Mouse (Mus musculus) spleen, embryonic (tissue): Measurements from ENCODE around the gene Optn.

Source experiments
- CTCF ChIA-PET: fragments of 350-600 bp; sonication (Branson Sonifier 250); formaldehyde crosslinking; loops from one replicate; lab custom pipeline; 2022; lab: Charles Lee

Gene Optn

DNA sequence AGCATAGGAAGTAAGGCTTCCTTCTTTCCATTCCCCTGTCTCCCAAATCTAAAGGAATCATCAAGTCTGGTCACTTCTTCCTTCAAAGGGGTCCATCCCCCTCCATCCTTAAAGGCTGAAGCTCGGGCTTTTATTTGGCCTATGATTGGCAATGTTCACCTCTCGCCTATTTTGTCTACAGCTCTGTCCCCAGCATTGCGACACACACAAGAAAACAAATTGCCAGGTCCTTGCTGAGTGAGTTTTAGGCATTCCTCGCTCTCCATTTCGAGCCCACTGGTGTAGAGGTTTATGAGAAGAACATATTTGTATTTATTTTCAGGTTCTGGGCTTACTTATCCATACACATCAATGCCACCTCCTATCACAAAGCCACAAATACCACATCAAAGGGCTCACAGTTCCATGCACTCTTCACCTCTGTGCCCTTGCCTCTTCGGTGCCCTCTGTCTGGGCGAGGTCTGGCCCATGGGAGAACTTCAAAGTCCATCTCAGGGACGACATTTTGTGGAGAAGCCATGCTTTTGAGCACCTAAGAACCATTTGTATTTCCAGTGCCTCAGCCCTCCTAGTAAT lies 2.6 kb downstream of the Optn start:
- CTCF ChIA-PET, result no interaction called here

DNA sequence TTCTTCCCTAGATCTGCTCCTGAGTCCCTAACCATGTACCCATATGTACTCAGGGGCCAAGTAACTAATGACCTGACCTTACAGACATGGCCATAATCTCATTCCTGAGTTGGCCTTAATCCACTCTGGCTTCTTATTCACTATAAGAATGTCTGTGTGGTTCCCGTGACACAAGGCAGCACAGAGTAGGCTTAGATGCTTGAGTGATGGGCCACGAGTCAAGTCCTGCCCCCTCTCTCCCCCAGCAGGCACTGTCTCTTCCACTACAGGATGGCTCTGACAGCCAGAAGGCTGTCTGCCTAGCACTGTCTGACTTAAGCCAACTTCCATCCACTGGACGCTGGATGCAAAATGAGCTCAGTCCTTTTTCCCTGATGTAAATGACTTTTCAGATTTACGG lies 3.9 kb downstream of the Optn start:
- CTCF ChIA-PET, result no interaction called here

DNA sequence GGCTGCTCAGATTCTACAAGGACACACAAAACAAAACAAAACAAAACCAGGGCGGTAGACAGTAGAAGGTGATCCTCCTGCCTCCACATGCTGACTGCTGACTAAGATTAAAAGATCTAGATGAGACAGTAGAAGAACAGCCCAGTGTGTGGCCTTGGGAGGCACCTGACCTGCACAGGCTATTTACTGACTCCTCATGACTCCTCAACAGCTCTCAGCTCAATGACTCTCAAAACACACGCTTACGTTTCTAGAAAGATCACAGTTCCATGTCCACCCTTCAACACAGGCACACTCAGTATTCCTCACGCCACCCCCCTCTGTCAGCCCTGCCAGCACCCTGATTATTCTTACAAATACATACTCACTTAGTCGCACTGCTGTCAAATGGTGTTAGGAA lies 5.4 kb downstream of the Optn start:
- CTCF ChIA-PET, result no interaction called here

DNA sequence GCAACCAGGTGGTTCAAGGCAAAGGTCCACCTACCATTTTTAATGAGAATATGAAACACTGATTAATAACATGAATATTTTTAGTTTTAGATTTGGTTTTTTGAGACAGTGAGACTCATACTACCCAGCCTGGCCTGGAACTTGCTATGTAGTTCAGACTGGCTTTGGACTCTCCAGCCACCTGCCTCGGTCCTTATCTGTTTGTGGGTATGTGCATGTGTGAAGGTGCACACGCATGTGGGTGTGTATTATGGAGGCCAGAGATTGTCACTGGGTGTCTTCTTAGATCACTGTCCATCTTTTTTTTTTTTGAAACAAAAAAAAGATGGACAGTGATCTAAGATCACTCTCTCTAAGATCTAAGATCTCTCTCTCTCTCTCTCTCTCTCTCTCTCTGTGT lies 13.3 kb downstream of the Optn start:
- CTCF ChIA-PET, result no interaction called here

DNA sequence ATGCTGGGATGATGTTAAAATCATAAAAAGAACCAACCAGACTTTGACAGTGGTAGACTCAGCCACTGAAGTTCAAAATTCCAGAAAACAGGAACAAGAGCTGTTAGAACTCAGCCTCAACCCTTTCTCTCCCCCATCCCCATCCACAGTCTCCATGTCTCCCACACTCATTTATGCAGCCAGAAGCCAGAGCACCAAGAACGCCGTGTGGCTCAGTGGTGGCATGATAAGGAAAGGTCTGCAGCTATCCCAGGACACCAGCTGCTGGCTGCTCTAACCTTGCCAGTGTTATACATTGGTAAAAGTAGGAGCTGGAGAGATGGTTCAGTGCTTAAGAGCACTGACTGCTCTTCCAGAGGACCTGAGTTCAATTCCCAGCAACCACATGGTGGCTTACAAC lies 16.8 kb downstream of the Optn start:
- CTCF ChIA-PET, result interaction anchor here (0.5 kb wide), 2 partner anchors 33 to 35 kb away, joined by 3 to 13 read pairs; no protein-coding TSS in a partner anchor

DNA sequence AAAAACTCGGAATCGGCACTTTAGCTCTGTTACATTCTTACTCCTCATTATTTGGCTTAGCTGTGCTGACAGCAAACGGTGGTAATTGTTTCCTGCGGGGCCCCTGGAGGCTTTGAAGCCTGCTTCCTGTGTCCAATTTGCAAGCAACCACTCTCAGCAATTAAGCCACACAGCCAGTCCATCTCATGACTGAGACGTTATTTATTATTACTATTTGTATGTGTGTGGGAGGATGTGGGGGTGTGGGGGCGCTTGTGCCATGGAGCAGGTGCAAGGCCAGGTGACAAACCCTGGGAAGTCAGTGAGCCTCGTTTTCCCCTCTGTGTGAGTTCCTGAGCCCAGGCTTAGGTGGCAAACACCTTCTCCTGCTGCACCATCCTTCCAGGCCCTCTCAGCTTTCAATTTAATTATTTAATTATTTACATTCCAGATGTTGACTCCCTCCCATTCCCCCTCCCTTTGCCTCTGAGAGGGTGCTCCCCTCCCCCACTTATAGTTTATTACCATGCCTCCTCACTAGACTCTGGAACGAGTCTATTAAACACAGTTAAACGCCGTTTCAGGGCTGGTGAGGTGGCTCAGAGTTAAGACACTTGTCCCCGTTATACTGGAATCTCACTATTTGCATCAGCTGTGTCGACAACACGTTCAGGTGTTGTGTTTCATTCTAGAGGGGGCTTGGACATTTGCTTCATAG lies 18.4 kb downstream of the Optn start:
- CTCF ChIA-PET, result interaction anchor here (0.5 kb wide), 1 partner anchor 35 kb away, joined by 3 read pairs; no protein-coding TSS in a partner anchor

DNA sequence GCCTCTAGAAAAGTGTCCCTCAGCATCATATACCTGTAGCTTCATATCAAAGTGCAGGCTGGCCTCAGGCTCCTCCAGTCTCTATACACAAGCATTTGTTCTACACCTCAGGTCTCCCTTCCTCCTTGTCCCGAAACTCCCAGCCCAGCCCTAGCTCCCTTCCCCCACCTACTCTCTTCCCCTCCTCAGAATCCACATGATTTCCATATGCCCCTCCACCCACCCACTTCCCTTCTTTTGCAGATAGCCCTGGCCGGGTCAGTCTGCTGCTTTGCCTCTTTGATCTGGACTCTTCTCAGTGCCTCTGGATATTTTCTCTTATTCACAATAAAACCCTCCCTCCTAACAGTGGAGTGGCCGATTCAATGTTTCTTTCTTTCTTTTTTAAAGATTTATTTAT lies 19.5 kb downstream of the Optn start:
- CTCF ChIA-PET, result no interaction called here

DNA sequence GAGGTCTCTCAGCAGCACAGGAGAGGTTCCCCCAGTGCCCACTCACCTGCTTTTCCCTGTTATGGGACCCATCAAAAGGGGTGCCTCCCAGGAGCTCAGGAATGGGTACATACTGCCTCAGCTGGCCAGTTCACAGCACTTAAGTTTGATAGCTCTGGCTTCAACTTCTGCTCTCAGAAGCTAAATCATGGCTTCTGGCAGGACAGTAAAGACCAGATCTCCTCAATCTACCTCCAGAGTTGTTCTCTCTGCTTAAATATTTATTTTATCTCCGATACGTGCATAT lies 20.4 kb downstream of the Optn start:
- CTCF ChIA-PET, result no interaction called here

DNA sequence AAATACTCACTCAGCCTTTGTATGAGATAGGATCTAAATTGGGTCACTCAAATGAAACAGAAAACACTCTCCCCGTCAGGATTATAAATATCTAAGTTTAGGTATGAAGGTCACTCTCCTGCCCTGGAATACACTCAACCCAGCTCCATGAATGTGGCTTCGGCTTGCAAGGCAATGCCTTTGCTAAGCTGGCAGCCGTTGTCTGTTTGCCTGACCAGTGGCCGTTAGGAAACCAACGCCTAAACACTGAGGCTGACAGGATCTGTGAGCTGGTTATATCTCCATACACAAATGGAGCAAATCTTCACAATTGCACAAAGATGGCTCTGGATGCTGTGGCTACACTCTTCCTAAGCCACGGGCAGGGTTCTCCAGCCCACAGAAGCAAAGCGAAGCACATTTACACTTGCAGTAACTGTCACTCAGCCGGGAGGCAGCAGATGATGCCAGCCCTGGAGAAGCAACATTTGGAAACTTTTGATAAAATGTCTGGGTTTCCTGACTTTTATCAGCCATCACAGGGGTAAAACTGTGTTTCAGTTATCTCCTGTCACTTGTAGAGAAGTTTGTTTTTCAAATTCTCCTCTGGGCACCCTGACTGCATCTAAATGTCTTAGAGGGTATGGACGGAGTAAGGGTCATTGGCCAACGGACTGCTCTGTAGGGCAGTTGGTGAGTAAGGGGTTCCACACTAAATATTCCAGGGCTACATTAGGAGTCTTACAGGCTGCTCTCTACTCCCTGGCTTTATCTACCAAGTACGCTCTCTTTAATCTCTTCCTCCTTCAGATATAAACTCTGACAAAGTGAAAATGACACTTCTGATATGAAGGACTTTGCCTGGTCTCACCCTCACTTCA lies 21.0 kb downstream of the Optn start:
- CTCF ChIA-PET, result no interaction called here

DNA sequence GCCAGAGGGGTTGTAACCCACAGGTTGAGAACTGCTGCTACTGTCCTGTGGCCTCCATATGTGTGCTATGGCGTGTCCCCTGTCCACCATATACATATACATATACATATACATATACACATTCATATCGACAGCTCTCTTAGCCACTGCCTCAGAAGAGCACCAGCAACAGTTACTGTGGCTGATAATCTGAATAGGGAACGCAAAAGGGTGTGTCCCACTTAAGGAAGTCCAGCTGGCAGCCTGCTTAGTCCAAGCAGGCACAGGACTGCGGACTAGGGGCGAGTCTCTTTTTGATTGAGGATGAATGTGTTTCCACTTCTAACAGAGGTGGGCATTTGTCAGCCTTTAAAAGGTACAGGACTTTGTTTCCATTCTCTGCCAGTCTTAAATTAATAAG lies 22.0 kb downstream of the Optn start:
- CTCF ChIA-PET, result no interaction called here

DNA sequence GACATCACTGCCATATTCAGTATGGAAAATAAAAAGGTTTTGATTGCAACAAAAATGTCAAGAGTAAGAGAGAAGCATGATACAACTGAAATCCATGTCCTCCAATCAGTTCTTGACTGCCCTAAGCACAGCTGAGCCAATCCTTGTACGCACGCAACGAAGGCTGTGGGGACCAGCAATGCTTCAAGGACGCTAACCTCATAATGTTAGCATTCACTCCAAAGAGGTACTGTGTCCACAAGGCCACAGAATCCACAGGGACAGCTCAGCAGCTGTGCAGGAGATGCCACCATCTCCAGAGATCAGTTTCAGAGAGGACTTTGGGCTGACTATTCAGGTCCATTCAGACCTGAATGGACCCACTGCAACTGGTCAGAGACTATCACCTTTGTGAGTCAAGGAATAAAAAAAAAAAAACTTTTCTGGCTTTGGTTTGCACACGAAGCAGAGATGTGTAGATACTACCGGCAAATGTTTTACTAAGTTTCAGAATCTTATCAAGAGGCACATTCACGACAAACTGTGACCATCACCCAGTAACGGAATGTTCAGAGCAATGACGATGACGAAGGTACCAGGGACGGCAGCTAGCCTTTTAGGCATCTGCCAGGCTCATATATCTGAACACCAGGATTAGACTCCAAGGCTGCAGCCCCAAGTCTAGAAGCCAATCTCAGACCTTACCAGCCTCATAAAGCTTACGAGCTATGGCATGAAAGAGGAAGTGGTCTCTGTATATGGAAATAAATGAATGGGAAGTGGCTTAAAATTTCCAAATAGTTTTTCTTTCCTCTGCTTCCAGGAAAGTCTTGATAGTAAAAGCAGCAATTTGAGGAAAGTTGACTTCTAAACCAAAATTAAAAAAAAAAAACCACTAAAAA lies 23.3 kb downstream of the Optn start:
- CTCF ChIA-PET, result interaction anchor here (0.5 to 0.6 kb wide), 2 partner anchors 11 to 228 kb away, joined by 3 to 4 read pairs; no protein-coding TSS in a partner anchor

DNA sequence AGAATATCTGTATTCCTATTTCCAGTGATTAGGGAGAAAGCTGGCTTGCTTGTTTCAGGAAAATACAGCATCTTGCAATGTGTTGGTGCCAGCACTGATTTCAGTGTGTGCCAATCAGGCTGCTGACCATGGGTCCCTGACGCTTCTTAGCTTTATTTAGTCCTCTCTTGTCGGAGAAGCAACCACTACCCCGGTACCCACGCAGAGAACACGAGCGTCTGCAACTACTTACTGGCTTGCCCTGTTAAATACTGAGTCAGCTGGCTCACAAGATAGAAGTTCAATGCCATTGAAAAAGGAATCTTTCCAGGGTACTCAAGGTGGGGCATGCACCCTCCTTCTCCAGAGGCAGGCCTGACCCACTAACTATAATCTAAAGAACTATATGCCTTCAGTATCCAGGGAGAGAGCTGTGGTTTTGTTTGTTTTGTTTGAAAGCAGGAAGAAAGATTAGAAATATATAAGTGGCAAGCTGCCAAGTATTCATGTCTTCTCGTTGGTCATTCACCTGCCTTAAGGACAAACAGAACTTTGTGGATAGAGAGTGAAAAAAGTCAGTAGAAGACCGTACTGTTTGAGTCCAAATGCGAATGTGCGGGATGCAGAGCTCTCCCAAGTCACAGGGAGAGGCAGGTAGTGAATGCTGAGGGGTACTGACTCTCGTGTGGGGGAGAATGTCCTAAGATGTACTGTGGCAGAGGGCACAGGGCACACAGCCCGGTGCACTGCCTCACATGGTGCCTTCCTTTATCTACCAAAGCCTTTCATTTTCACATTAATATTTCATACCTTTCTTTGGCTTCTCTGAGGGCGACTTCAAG lies 24.3 kb downstream of the Optn start:
- CTCF ChIA-PET, result interaction anchor here (0.6 kb wide), 2 partner anchors 164 to 229 kb away, joined by 3 read pairs; no protein-coding TSS in a partner anchor

DNA sequence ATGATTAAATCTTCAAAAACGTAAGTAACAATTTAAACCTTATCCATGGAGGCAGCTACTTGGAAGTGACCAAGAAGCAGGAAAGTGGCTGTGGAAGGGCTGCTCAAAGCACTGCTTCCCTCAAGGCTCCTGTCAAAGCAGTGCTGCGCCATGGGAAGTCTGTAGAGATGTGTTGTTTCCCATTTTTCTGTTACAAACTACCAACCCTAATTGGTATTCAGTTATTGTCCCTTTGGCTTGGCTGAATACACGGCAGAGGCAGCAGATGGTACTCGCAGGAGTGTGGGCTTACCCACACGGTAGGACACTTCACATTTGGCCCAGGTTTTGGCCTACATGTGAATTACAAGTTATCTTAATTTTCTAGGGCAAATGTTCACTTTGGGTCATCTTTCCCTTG lies 25.5 kb downstream of the Optn start:
- CTCF ChIA-PET, result no interaction called here

DNA sequence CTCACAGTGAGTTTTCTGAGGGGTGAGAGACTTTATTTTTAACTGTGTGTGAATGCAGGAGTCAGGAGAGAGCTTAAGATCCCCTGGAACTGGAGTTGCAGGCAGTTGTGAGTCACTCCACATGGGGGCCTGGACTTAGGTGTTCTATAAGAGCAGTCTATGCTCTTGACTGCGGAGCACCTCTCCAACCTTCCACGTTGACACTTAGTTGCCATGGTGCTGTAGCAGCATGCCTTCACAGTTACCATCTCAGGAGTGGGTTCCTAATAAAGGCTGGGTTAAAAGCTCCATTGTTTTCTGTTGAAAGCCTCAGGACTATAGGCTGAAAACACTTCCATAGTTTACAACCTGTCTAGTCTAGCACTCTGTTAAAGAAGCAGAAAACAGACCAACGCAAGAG lies 26.5 kb downstream of the Optn start:
- CTCF ChIA-PET, result no interaction called here

DNA sequence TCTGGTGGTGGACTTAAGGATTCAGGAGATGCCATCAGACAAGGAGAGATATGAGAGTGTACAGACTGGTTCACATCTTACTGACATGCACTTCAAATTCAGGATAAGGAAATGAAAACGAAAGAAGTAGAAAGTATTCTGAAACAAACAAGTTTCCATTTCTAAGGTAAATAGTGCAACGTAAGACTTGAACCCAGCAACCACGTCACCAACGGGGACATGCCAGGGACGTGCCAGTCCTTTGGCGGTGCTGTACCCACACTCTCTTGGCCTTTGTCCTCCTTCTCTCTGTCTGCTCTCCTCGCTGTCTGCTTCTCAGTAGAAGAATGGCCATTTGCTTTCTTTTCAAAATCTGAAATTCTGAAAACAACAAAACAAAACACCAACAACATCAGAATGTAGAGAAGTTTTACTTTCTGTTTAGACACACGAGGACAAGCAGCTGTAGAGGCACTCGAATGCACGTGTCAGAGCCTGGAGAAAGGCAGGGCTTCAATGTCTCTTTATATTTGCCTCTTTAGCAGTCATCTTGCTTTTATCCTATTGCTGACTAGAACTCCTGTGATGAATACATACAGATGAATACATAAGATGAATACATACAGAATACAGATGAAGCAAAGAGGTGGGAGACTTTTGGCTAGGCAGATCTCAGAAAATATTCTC lies 27.3 kb downstream of the Optn start:
- CTCF ChIA-PET, result no interaction called here

DNA sequence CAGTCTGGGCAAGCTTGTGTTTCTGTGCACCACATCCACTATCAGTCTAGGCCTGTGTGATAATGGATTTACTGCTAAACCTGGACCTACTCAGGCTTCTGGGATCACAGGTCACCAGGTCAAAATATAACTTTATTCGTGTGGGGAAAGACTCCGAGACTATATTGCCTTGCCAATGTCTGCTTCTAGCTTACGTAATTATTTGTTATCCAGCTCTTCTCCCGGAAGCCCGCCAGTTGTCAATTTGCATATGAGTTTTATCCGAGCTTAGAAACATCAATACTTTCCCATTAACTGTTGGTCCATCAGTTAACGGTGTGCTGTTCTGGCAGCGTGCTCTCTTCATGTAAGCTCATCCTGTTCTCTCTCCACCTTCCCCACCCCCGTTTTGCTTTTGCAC lies 28.6 kb downstream of the Optn start:
- CTCF ChIA-PET, result no interaction called here

DNA sequence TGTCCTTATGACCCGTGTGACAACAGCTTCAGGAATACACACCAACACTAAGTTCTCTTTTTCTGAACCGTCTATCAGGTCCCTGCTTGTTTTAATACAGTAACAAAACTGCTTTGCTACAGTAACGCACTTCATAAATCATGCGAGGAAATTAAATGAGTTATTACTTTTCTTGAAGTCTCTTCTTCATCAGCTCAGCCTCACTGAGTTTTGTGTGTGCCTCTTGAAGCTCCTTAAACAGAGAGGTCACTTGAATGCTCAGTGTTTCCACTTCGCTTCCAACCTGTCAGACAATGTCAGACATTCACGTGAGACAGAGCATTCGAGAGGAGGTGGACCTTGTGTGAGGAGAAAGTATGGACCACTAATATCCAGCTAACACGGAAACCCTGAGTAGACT lies 29.1 kb downstream of the Optn start:
- CTCF ChIA-PET, result no interaction called here

DNA sequence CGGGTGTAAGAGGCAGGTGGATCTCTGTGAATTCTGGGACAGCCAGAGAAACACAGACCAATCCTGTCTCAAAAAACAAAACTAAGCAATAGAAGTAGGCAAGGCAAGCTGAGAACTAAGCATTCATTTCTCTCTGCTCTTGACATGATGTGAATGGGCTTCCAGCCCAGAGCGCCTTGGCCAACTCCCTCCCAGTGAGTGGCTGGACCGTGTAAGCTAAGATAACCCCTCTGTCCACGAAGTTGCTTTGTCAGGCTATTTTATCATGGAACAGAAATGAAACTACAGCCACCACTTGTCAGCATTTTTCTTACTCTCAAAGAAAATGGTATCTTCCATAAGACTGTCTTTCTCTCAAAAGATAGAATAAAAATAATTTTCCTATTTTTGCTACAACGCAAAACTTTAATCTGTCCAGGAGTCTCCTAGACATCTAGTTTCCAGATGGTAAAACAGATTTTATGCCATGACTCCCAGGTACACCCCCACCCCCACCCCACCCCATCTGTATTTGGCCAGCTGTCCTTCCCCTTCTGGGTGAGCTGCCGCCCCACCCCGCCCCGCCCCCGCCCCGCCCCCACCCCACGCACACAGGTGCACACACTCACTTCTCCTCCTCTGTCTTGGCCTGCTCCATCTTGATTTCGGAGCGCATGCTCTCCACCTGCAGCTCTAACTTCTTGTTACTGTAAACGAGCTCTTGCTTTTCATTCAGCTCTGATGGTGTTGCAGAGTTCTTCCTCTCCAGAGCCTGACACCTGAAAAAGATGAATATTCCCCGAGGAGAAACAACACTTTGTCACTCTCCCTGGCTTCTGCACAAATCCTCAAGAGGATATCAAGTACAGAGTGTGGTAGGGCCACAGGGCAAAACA lies 30.1 kb downstream of the Optn start:
- CTCF ChIA-PET, result no interaction called here

DNA sequence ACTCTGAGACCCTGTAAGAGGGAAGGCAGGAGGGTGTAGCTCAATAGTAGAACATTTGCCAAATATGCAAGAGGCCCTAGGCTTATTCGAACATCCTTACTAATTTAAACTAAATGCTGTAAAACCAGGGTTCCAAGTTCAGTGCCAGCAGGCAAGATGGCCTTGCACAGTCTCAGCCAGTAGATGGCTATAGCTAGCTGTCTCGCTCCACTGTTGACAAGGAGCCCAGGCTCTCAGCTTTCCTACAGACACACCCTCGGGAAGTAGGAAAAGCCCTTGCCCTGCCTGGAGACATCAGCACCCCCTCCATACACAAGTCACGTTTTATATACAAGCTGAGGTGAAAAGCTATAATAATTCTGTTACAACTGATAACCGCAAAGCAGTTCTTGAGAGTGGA lies 31.2 kb downstream of the Optn start:
- CTCF ChIA-PET, result interaction anchor here (0.9 kb wide), 1 partner anchor 9 kb away, joined by 3 read pairs; no protein-coding TSS in a partner anchor
